Mouse (Mus musculus) adrenal gland, adult 2 months (tissue): Measurements from ENCODE around the gene Slc2a8. TPM values are rescaled to one million over a fixed set of nuclear protein-coding genes. Genes with fewer than 3 reads are reported as not detected.

ENCODE experiments used
- DNase-seq: peaks from one replicate; pipeline ENCODE4 v3.0.0; 2021
- polyA plus RNA-seq: library from polyadenylated mRNA; depleted of rRNA; stranded (reverse); fragments of >200 nt; gene quantifications from 2 replicates; pipeline ENCODE4 v1.2.3, GENCODE M21; 2012; rRNA removed
- total RNA-seq, 2 experiments: library from RNA; stranded (reverse); gene quantifications; 2 replicates each; pipeline ENCODE4 v1.2.3; 2021

The Slc2a8 gene
- total and polyA plus RNA-seq, 3 experiments = 14.1 to 525 (median 23.9) TPM

DNA sequence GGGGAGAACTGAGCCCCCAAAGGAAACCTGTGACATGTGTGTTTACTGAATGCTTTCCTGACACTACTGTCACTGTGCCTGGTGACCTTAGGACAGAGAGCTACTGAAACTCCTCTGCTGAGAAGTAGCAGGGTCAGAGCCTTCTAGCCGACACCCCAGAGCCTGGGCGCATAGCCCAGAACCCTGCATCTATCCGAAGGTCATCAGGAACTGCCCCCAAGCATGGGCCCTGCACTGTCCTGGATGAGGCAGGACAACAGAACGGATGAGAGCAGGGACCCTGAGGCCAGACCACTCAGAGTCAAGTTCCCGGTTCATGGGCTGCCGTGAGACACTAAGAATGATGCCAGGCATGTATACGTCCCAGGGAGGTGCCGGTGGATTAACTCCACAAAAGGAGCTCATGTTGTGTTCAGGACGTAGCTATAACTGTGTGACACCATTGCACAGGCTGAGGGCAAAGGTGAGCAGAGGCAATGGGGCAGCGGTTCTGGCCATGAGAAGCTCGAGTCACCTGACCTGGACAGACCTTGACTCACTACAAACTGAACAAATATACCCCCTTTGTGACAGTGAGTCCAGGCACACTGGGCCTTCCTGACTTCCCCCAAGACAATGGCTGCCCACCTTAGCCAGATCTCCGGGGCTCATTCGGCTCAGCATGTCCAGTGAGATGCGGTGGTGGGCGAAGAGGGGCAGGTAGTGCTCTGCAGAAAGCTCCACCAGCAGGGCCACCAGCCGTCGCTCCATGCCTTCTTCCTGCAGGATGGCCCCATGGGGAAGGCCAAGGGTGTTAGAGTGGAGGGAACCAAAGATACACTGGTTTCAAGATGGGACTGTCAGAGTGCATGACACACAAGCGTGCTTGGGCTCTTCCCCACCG, 52.7 kb downstream of the Slc2a8 start:
- DNase-seq = no peak

- peak; percentile 74 for DNase-seq
These were observed 53.5 kb downstream of the Slc2a8 start for GRCm38 (mm10) chr2:32928235-32928946.

GRCm38 (mm10) chr2:32927624-32928234, 54.2 kb downstream of the Slc2a8 start:
- peak; percentile 21 for DNase-seq

GRCm38 (mm10) chr2:32926330-32927075, 55.4 kb downstream of the Slc2a8 start:
- no peak for DNase-seq

GRCm38 (mm10) chr2:32924306-32924844, 57.5 kb downstream of the Slc2a8 start:
- DNase-seq = no peak

GRCm38 (mm10) chr2:32923551-32924250, 58.2 kb downstream of the Slc2a8 start:
- no peak for DNase-seq

Other genes starting within 250 kb of the Slc2a8 start
- gene 6330409D20Rik, start 241.1 kb downstream of the Slc2a8 start, total RNA-seq = not detected
- not detected in 2 replicates for gene 6330409D20Rik, start 241.1 kb downstream of the Slc2a8 start, polyA plus RNA-seq
- 10 to 100 TPM; 18.7 to 26.5 TPM for gene Tor2a, start 224.8 kb downstream of the Slc2a8 start, total RNA-seq
- gene Tor2a, start 224.8 kb downstream of the Slc2a8 start, polyA plus RNA-seq = 70.6 and 74.0 TPM in 2 replicates
- gene Ttc16, start 206.4 kb downstream of the Slc2a8 start, total RNA-seq = under 1 TPM; 0.24 to 0.35 TPM
- 0.31 and 0.37 TPM in 2 replicates for gene Ttc16, start 206.4 kb downstream of the Slc2a8 start, polyA plus RNA-seq
- 10 to 100 TPM in 1 of 2 experiments, 1 to 10 TPM in 1; 4.0 to 14.3 TPM for gene Ptrh1, start 206.3 kb downstream of the Slc2a8 start, total RNA-seq
- gene Ptrh1, start 206.3 kb downstream of the Slc2a8 start, polyA plus RNA-seq = 5.0 and 6.3 TPM in 2 replicates
- not detected for gene Cfap157, start 197.7 kb downstream of the Slc2a8 start, total RNA-seq
- gene Cfap157, start 197.7 kb downstream of the Slc2a8 start, polyA plus RNA-seq = not detected in 2 replicates
- 10 to 100 TPM; 19.3 to 29.5 TPM for gene Stxbp1, start 134.8 kb downstream of the Slc2a8 start, total RNA-seq
- gene Stxbp1, start 134.8 kb downstream of the Slc2a8 start, polyA plus RNA-seq = 8.0 and 8.1 TPM in 2 replicates
- 10 to 100 TPM; 14.8 to 27.4 TPM for gene Fam129b, start 106.0 kb downstream of the Slc2a8 start, total RNA-seq
- gene Fam129b, start 106.0 kb downstream of the Slc2a8 start, polyA plus RNA-seq = 20.1 and 21.6 TPM in 2 replicates
- gene Rpl12, start 20.5 kb downstream of the Slc2a8 start, total RNA-seq = 100 to 1,000 TPM; 136 to 149 TPM
- 146 and 165 TPM in 2 replicates for gene Rpl12, start 20.5 kb downstream of the Slc2a8 start, polyA plus RNA-seq
- 10 to 100 TPM; 18.0 to 25.6 TPM for gene Lrsam1, start 20.5 kb downstream of the Slc2a8 start, total RNA-seq
- 24.8 and 26.0 TPM in 2 replicates for gene Lrsam1, start 20.5 kb downstream of the Slc2a8 start, polyA plus RNA-seq
- gene Garnl3, start 149.6 kb upstream of the Slc2a8 start, total RNA-seq = 10 to 100 TPM; 13.3 to 15.0 TPM
- gene Garnl3, start 149.6 kb upstream of the Slc2a8 start, polyA plus RNA-seq = 13.4 and 21.4 TPM in 2 replicates
- 10 to 100 TPM; 24.0 to 48.3 TPM for gene Angptl2, start 234.0 kb upstream of the Slc2a8 start, total RNA-seq
- 32.5 and 35.7 TPM in 2 replicates for gene Angptl2, start 234.0 kb upstream of the Slc2a8 start, polyA plus RNA-seq